Mouse (Mus musculus): ENCODE measurements at regions not wholly inside any gene's neighbourhood (a gene's known extent, or its start where the extent isn't known, plus 50 kb on each side); places are given as distances from the start of the nearest gene placed in this dataset.
A peak's percentile ranks its signal among the peaks of the same experiment; 100 is the strongest.

GRCm38 (mm10) chr4:142633667-142634350 lies 394.6 kb upstream of the Kazn start:
- no peak for DNase-seq

DNA sequence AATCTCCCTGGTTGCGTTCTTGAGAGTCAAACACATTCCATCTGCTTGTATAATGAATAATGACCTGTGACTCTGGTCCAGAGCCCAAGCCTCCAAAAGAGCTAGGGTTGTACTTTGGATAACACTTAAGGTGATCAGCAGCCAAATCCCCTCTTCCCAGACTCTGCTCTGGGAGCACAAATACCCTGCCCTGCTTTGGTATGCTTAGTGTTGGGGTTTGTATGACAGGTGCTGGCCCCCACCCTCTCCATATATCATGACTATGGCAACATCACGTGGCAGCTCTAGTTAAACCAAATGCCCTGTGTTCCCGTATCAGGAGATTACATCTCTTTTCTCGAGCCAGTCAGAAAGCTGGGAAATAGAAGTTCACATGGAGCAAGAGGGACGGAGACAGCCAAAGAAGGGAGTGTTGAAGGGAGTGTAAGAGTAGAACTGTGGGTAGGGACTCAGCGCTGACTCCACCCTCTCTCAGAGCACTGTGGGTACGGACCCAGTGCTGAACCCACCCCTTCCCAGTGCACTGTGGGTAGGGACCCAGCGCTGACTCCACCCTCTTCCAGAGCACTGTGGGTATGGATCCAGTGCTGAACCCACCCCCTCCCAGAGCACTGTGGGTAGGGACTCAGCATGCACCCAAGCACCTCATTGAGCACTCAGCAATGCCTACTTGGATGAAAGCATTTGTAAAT lies 387.4 kb upstream of the Kazn start:
- no peak for DNase-seq

GRCm38 (mm10) chr4:142625456-142625855 lies 386.3 kb upstream of the Kazn start:
- DNase-seq = no peak

- DNase-seq = no peak
Observed at GRCm38 (mm10) chr4:142622151-142622861, 383.1 kb upstream of the Kazn start.

GRCm38 (mm10) chr4:142619396-142619795 lies 380.2 kb upstream of the Kazn start:
- no peak for DNase-seq

DNA sequence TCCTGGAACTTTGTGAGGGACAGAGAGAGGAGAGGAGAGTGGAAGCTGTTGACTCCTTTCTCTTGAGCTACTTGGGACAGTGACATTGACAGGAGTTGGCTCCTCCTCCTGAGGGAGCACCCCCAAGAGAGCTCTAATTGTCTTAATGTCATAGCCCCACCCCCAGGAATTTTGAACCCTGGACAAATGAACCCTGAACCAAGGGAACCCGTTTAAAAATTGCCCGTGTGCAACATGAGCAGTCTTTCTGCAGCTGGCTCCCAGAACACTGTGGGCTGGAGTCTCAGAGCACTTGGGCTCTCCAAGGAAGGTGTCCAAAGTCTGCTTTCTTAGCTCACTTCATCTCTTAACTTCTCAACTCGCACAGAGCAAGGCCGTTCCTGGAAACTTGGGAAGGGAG lies 379.6 kb upstream of the Kazn start:
- no peak for DNase-seq

DNA sequence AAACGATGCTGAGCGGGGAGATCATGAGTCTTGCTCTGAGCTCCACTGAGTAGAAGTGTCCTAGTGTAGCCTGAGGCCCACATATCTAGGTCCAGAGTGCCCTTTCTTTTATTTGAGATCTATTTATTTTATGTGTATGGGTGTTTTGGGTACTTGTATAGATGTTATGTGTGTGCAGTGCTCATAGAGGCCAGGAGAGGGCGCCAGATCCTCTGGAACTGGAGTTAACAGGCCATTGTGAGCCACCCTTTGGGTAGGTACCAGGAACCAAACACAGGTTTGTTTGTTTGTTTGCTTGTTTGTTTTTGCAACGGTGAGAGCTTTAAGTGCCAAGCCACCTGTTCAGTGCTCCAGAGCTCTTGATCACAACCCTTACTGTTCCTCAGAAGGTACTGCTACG lies 378.5 kb upstream of the Kazn start:
- peak; percentile 40 for DNase-seq

DNA sequence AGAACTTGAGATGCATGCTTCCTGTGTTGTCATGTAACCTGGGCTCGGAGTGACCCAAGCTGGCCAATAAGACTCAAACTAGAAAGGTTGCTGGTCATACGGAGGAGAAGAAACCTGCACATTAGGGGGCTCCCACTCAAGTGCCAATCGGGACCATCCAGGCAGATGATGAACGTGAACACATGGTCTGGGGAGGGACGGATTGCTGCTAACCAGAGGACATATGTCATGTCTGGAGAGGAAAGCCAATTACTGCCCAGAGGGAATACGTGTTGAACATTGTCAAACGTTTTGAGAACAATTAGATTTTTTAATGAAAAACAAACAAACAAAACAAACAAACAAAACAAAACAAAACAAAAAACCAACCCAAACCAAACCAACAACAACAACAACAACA lies 377.7 kb upstream of the Kazn start:
- DNase-seq = no peak

DNA sequence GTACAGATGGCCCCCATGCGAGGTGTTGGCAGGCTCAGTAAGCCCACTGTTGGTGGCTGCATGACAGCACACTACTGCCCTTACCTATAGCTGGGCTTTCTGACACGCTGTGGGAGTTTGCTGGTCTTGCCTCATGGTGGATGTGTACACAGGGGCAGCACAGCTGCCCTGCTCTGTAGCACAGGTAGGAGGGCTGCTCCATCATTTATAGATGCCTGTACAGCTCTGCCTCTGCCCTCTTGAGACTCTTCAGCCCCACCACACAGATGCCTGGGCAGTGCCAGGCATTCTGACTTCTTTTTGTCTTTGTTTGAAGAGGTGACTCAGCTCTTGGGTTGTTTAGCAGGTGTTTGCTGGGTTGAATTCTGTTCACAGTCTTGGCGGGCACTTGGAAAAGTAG lies 365.9 kb upstream of the Kazn start:
- DNase-seq = no peak

DNA sequence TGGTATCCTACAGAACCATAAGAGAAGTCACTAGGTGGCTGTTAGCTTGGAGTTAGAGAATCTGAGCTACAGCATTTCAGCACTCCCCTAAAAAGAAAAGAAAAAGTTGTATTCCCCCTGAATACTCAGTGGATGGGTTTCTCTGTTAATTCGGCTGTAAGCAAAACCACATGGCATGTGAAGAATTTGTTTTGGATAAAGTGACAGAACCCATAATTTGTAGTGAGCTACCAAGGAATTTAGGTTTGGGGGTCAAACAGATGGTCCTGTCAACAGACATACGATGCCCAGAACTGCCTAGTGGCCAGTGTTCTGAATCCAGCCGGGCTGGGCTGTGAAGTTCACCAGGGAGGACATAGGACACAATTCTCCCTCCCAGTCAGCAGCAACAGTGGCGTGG lies 358.0 kb upstream of the Kazn start:
- DNase-seq = no peak

GRCm38 (mm10) chr4:142589084-142589741 lies 350.0 kb upstream of the Kazn start:
- DNase-seq = peak; percentile 9

- DNase-seq = peak; percentile 13
Observed at GRCm38 (mm10) chr4:142588418-142589083, 349.4 kb upstream of the Kazn start.

DNA sequence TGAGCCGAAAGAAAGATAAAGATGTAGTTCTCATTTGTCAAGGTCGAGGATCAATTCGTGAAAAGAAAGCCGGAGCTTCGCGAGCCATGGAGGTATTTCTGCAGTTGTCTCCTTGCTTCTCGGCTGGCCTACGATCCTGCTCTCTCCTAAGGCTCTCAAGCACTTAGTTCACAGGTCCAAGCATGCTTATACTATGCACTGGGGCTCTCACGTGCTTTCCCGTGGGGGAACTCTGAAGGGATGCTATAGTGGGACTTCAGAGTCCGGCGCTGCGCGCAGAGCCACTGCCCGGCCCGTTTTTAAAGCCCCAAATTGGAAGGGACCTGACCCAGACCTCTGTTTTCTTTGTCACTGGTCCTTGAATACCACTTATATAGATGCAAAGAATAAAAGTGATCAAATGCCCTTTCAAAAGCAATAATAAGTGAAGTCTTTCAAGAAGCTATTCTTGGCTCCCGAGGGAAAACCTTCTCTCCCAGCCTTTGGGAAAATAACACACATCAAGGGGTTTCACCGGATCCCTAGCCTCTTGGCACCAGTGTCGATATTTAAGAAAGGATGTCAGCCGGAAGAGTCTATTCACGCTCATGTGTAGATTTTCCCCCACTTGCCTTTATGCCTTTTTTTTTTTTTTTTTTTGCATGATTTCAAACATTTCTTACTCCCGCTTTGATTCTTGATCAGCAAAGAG lies 348.3 kb upstream of the Kazn start:
- no peak for DNase-seq

DNA sequence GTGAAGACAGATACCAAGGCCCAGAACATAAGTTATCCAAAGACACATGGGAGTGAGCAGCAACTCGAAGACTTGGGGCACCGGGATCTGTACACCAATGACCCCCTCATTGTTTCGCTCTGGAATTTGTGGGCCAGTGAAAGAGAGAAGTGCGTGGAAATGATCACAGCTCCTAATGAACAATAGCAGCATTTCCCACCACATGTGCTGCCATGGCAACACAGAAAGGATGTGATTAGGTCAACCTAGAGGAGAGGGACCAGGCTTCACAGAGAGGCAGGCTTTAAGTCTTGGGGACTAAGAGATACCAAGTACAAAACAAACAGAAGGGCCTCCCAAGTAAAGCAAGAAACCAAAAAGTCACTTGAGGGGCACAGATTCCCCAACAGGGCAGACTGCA lies 339.3 kb upstream of the Kazn start:
- DNase-seq = no peak

DNA sequence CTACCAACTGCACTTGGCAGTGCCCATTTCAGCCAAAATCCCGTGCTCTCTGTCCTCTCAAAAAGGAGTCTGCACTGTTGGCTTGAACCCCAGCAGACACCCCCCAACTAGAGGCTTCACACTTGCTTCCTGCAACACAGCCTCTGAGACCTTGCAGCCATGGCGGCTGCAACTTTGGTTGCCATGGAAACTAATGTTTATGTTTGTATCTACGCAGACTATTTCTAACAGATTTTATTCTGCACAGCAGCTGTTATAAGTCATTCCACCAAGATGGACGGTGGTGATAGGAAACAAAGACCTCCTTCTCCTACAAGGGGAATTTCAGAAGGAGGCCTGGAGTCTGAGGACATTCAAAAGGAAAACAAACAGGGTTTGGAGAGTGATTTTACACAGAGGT lies 338.3 kb upstream of the Kazn start:
- DNase-seq = peak; percentile 11

DNA sequence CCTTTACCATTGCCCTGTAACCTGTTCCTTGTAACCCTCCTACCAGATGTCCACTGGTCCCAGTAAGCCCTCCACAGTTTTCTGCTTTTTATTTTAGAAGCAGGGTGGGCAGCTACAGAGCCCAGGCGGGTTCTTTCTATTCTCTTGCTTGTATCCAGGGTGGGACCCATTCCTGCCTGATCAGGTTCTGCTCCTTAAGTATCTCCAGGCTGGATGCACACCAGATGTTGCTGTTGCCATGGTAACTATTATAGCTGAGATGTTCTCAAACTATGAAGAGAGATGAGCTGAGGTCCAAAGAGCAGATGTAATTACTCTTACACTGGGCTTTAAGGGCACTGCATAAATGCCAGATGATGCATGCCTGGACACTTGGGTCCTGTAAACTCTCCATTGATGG lies 335.3 kb upstream of the Kazn start:
- DNase-seq = no peak

- DNase-seq = no peak
Observed at GRCm38 (mm10) chr4:142570712-142571111, 331.5 kb upstream of the Kazn start.

DNA sequence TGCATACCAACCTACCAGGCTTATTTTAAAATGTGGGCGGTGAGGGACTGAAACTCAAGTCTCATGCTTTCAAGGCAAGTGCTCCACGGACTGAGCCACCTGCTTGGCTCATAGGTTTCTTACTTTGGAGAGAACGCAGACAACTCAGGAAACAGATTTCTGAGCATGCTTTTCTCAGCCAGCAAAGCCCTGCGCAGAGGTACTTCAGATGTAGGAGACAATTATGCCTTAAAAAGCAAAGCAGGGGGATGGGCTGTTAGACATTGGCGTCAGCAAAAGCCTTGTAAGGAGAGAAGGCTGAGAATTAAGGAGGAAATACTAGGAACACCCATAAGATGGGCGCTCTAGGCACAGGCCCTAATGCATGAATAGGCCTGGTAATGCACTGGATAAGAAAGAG lies 329.4 kb upstream of the Kazn start:
- DNase-seq = no peak

DNA sequence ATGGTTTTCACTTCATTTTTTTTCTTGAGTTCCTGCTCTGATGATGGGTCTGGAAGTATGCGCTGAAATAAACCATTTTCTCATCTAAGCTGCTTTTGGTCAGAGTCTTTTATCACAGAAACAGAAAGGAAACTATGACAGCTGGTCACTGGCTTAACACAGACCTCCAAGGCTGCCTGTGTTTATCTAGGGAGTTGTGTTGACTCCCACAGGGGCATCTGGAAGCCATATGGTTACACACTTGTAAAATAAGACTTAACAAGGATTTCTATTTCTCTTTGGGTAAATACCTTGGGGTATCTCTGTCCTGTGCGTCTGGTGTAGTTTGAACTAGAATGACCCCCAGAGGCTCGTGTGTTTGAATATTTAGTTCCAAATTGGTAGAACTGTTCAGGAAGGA lies 315.5 kb upstream of the Kazn start:
- no peak for DNase-seq

DNA sequence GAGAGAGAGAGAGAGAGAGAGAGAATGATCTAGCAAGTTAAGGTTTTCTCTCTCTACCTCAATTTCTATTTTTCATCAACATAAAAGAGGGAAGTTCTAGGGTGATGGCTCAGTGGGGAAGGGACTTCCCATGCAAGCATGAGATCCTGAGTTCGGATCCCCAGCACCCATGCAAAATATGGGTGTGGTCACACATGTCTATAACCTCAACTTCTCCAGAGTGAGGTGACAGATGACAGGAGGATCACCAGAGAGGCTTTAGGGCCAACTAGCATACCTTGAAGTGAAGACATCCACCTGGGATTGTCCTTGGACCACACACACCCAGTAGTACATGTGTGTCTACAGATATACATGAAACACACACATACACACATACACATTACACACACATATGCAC lies 306.7 kb upstream of the Kazn start:
- DNase-seq = no peak

- no peak for DNase-seq
Observed at GRCm38 (mm10) chr4:142545187-142545586, 306.0 kb upstream of the Kazn start.

DNA sequence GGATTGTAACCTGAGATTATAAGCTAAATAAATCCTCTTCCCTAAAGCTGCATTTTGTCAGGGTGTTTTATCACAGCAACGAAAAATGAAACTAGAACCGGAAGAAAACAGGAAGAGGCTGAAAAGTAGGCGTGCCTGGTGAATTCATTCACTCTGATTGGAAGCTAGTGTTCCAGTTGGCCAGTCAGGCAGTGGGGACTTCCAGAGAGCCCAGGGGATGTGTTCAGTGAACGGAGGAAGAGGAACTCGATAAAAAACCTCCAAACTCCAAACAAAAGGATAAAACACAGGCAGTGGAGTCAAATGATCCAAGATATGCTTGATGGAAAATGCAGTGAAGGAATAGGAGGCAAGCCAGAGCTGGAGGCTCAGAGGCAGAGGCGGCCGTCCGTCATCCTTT lies 305.5 kb upstream of the Kazn start:
- peak; percentile 26 for DNase-seq
